Mouse (Mus musculus): ENCODE results near the gene Gm20388. TPM values are rescaled to one million over a fixed set of nuclear protein-coding genes. Genes with fewer than 3 reads are reported as not detected.

Gm20388 gene
- polyA plus RNA-seq, 1 experiment: 10.6 TPM

DNA sequence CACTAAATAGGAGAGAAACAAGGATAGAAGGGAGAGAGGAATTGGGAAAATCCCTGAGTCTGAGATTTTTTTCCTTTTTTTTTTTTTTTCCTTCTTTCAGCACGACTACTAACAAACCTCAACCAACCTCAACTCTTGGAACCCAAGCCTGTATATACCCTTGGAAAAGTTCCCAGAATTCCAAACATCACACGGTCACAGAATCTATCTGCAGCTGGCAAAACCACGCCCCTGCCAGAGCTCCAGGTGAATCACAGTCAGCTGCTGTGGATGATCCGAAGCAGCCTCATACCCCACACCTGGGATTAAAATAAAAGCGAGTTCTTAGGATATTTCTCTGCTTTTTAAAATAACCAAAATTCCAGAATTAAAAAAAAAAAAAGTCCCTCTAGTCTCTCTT is 2431.7 kb downstream of the Gm20388 start:
- no peak overlapping the region for H3K4me3 ChIP-seq (replicated peaks; ENCODE audit: control insufficient read depth, low read depth, low read length)
- H3K27ac ChIP-seq (ENCODE audit: control insufficient read depth, insufficient read depth, low read depth, low read length, poor library complexity): no peak overlapping the region
- H3K4me1 ChIP-seq (ENCODE audit: control insufficient read depth, insufficient read depth, low read length): peaks cover 7% of the 10 kb centered on the region
- WGBS: 51% methylated on average over 5 of the region's 5 CpGs
- no peak for TF ChIP-seq CTCF (IDR thresholded peaks at IDR 0.05; ENCODE audit: control insufficient read depth, insufficient read depth, low read length)
- TF ChIP-seq POLR2A (IDR thresholded peaks at IDR 0.05; ENCODE audit: borderline replicate concordance, control insufficient read depth, low read depth, low read length): no peak

DNA sequence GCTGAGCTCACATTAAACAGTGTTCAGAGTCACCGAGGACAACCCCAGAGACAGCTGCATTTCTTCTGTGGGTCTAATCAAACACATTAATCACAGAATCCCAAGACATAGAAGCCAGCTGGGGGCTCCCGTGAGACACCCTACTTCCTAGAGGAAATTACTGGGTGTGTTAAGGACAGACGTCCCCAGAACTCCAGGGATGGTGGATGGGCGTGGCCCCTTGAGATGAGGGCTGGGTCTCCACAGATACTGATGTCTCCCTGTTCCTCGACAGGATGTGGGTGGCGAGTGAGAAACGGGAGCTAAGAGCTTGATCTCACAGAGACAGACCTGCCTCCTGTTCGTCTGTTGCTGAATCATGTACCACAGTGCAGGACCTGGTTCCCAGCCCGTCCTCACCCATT is 2432.2 kb downstream of the Gm20388 start:
- no peak overlapping the region for H3K27ac ChIP-seq (ENCODE audit: control insufficient read depth, insufficient read depth, low read depth, low read length, poor library complexity)
- H3K4me1 ChIP-seq (ENCODE audit: control insufficient read depth, insufficient read depth, low read length): peaks cover 7% of the 10 kb centered on the region
- H3K4me3 ChIP-seq (replicated peaks; ENCODE audit: control insufficient read depth, low read depth, low read length): no peak overlapping the region
- under 1% methylated on average over 9 of the region's 9 CpGs for WGBS
- TF ChIP-seq CTCF (IDR thresholded peaks at IDR 0.05; ENCODE audit: control insufficient read depth, insufficient read depth, low read length): no peak
- no peak for TF ChIP-seq POLR2A (IDR thresholded peaks at IDR 0.05; ENCODE audit: borderline replicate concordance, control insufficient read depth, low read depth, low read length)

DNA sequence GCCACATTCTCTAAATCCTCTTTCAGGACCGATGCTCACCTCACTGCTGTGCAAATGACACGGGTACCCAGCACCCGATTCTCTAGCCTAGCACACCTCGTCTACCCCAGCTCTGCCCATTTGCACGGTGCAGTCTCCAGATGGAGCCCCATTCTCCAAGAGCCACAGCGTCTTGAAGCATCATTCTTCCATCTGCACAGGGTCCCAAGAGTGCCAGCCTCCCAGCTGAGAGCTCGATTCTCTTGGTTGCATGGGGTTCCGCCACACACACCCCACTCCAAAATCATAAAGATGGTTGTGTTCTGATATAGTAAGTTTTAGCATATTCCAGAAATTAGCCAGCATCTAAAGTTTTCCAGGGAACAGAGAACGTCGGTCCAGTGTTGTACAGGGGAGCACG is 2432.7 kb downstream of the Gm20388 start:
- Histone ChIP-seq H3K4me3 (replicated peaks; ENCODE audit: control insufficient read depth, low read depth, low read length) (no peak overlapping the region), H3K27ac (ENCODE audit: control insufficient read depth, insufficient read depth, low read depth, low read length, poor library complexity) (no peak overlapping the region), H3K4me1 (ENCODE audit: control insufficient read depth, insufficient read depth, low read length) (peaks cover 7% of the 10 kb centered on the region)
- 4% methylated on average over 11 of the region's 11 CpGs for WGBS
- TF ChIP-seq CTCF (IDR thresholded peaks at IDR 0.05; ENCODE audit: control insufficient read depth, insufficient read depth, low read length) (no peak), POLR2A (IDR thresholded peaks at IDR 0.05; ENCODE audit: borderline replicate concordance, control insufficient read depth, low read depth, low read length) (no peak)

DNA sequence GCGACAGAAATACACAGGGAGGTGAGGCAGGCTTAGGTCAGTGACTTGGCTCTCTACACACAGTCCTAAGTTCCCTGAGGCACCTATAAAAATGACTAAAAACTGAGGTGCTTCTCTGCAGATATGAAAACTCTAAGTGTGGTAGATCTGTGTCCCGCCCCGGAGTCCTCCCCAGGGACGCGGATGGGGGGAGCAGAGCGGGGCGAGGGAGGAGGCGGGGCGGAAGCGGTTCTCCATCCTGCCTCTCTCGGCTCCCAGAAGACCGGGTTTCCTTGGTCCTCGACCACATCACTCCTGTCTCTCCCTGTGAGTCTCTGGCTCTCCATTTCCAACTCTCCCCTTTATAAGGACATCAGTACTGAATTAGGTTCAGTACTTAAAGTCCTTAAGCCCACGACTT is 2433.1 kb downstream of the Gm20388 start:
- H3K4me3 ChIP-seq (replicated peaks; ENCODE audit: control insufficient read depth, low read depth, low read length): no peak overlapping the region
- TF ChIP-seq POLR2A (IDR thresholded peaks at IDR 0.05; ENCODE audit: borderline replicate concordance, control insufficient read depth, low read depth, low read length): no peak
- no peak for TF ChIP-seq CTCF (IDR thresholded peaks at IDR 0.05; ENCODE audit: control insufficient read depth, insufficient read depth, low read length)
- WGBS: 1% methylated on average over 14 of the region's 14 CpGs
- H3K4me1 ChIP-seq (ENCODE audit: control insufficient read depth, insufficient read depth, low read length): peaks cover 7% of the 10 kb centered on the region
- no peak overlapping the region for H3K27ac ChIP-seq (ENCODE audit: control insufficient read depth, insufficient read depth, low read depth, low read length, poor library complexity)

DNA sequence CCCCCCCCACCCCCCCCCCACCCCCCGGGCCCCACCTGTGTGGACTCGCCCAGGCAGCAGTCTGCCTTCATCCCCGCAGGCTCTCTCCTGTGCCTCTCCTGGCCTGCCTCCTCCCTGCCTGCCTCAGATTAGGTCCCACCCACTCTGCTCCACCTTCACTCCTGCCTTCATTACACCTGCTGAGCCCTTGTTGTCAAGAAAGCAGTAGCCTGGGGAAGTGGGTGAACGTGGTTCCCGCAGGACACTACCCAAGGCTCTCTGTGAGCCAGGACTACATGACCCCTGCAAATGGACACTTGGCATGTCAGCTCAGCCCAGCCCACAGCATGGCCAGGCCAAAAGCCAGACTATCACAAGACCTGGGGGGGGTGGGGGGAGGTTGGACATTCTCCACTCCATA is 2433.6 kb downstream of the Gm20388 start:
- peak overlapping the region; percentile 44; the same call in 1 of the 2 replicates for H3K27ac ChIP-seq (ENCODE audit: control insufficient read depth, insufficient read depth, low read depth, low read length, poor library complexity)
- WGBS: 15% methylated on average over 3 of the region's 5 CpGs
- TF ChIP-seq CTCF (IDR thresholded peaks at IDR 0.05; ENCODE audit: control insufficient read depth, insufficient read depth, low read length): no peak
- TF ChIP-seq POLR2A (IDR thresholded peaks at IDR 0.05; ENCODE audit: borderline replicate concordance, control insufficient read depth, low read depth, low read length): no peak
- peaks cover 9% of the 10 kb centered on the region for H3K4me1 ChIP-seq (ENCODE audit: control insufficient read depth, insufficient read depth, low read length)
- no peak overlapping the region for H3K4me3 ChIP-seq (replicated peaks; ENCODE audit: control insufficient read depth, low read depth, low read length)

DNA sequence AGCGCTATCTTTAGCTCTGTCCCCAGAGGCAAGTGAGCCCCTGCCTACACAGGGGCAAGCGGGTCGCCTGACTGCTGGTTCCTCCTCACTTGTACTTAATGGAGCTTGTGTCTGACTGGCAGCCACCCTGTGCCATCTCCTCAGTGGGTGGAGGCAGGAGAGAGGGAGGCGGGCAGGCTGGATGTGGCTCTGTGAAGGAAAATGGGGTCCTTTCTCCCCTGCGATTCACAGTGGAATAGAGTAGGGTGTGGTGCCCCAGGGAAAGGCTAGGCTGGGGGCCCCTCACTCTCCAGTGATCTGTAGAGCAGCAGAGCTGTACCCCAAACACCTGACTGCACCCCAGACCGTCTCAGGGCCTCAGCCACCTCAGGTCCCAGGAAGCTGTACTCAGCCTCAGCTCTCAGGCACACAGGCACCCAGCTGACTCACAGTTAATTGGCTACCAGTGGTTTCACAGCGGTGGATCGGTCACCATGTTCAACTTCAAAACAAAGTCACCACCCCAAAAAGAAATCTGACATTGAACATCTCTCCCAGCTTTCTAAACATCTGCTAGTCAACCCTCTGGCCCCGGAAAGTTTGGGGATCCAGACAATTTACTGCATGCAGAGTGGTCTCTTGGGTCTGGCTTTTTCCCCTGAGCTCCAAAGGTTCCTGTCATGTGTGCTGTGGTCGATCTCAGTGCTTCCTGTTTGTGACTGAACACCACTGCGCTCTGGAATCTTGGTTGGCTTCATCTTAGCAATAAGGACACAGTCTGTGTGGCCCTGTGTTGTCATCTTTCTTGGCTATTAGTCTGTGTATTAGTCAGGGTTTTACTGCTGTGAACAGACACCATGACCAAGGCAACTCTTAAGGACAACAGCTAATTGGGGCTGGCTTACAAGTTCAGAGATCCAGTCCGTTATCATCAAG is 2434.8 kb downstream of the Gm20388 start:
- 26% methylated on average over 12 of the region's 12 CpGs for WGBS
- TF ChIP-seq CTCF (IDR thresholded peaks at IDR 0.05; ENCODE audit: control insufficient read depth, insufficient read depth, low read length) (no peak), POLR2A (IDR thresholded peaks at IDR 0.05; ENCODE audit: borderline replicate concordance, control insufficient read depth, low read depth, low read length) (peak; percentile 27; the same call in 1 of the 2 replicates)
- Histone ChIP-seq H3K4me3 (replicated peaks; ENCODE audit: control insufficient read depth, low read depth, low read length) (no peak overlapping the region), H3K27ac (ENCODE audit: control insufficient read depth, insufficient read depth, low read depth, low read length, poor library complexity) (peak overlapping the region; percentile 46), H3K4me1 (ENCODE audit: control insufficient read depth, insufficient read depth, low read length) (peaks cover 13% of the 10 kb centered on the region)

DNA sequence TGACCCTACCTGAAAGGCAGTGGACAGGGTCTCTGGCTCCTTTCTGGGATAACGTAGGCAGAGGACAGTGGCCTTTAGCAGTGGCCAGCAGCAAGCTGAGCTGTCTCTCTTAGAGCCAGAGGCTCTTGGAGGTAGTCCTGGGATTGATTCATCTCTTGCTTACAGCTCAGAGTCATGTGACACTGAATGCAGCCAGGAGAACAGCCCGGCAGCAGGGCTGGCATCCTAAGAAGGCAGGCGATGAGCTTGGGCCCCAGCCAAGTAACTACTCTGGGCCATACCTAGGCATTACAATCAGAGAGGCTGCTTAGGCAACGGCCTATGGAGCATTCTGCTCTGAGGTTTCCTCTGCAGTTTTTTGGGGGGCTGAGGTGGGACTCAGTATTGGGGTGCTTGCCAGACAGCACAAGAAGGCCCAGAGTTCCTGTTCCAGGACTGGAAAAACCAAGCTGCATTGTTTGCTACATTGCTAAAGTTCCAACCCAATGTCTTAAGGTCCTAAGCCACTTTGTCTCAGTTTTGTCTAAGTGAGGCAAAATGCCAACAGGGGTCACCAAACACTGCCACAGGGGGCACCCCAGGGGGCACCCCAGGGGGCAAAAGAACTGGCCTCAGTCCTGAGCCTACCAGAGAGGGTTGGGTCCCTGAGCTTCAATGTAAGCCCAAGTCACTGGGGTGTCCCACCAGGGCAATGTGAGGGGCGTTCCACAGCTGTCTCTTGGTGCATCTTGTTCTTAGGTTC is 2437.3 kb downstream of the Gm20388 start:
- no peak for TF ChIP-seq CTCF (IDR thresholded peaks at IDR 0.05; ENCODE audit: control insufficient read depth, insufficient read depth, low read length)
- no peak for TF ChIP-seq POLR2A (IDR thresholded peaks at IDR 0.05; ENCODE audit: borderline replicate concordance, control insufficient read depth, low read depth, low read length)
- no peak overlapping the region for H3K27ac ChIP-seq (ENCODE audit: control insufficient read depth, insufficient read depth, low read depth, low read length, poor library complexity)
- peaks cover 11% of the 10 kb centered on the region for H3K4me1 ChIP-seq (ENCODE audit: control insufficient read depth, insufficient read depth, low read length)
- no peak overlapping the region for H3K4me3 ChIP-seq (replicated peaks; ENCODE audit: control insufficient read depth, low read depth, low read length)
- 64% methylated on average over 5 of the region's 5 CpGs for WGBS

Data from bone marrow, adult 2 months (tissue).